Mouse (Mus musculus): ENCODE results near the gene Mrtfa.

The Mrtfa gene

DNA sequence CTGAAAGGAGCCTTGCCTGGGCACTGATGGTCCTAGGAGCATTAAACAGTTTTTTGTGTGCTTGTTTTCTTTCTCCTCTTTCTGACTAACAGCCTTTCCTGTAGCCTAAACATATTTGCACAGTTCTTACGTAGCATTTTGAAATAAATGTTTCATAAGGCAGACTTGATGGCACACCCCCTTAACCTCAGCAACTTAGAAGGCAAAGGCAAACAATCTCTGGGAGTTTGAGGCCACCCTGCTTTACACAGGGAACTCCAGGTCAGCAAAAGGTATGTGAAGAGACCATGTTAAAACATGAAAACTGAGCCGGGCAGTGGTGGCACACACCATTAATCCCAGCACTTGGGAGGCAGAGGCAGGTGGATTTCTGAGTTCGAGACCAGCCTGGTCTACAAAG is 214.9 kb downstream of the Mrtfa start:
- no peak for DNase-seq

DNA sequence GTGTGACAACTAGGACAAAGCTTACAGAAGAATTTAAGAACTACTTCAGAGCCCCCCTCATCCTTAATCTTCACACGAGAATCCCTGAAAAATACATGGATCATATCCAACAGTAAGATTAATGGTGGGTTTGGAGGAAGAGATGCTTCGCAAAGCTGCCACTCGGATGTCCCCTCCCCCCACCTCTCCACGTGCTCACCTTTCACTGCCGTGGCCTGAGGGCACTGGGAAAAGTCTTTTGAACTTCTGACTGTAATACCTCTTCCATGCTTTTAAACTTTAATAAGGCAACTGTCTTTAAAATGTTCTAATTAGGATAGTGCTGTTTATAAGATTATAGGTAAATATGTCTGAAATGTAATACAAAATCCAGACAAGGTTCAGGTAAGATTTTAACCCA is 216.2 kb downstream of the Mrtfa start:
- DNase-seq: no peak

DNA sequence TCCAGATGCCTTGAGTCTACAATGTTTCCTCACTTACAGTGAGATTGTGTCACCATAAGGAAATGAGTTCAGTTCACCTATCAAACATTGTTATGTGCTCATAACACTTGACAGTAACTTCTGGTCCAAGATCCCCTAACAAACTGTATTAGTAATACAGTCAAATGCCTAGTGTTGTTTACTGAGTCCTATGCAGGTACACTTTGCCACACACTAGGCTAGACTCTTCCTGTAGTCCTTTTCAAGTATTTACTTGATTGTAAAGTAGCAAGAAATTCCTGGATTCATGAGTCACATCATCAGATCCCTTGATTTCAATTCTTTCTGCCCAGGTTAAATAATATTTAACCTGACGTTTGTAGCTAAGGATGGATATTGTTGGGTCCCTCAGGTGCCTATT is 221.2 kb downstream of the Mrtfa start:
- DNase-seq: no peak
